Mouse (Mus musculus) limb, embryonic 13.5 days (tissue): ENCODE results near the gene 1700123K08Rik. TPM values are rescaled to one million over a fixed set of nuclear protein-coding genes. Genes with fewer than 3 reads are reported as not detected.
"Not testable (repeated sequence)": the region's sequence is repeated elsewhere in the genome, so short reads cannot be mapped to it uniquely, and the experiment has no call there.

Experiments used
- ATAC-seq: fragments of 200-750 bp; cut with Nextera tagmentation; 2 replicates; pipeline ENCODE4 v1.8.0; 2017; ENCODE audit warnings: low read depth, moderate number of reproducible peaks, moderate TSS enrichment; ENCODE audit not compliant: low FRiP score
- H3K27ac ChIP-seq: fragments of 300-500 bp; sonication (generic); 2 replicates; pipeline ENCODE4 v1.5.1; 2015; ENCODE audit warnings: inconsistent platforms, mild to moderate bottlenecking, moderate library complexity
- H3K27me3 ChIP-seq: fragments of 300-500 bp; sonication (generic); 2 replicates; pipeline ENCODE4 v1.6.1; 2015; ENCODE audit warnings: mild to moderate bottlenecking, inconsistent platforms
- H3K36me3 ChIP-seq: fragments of 300-500 bp; sonication (generic); 2 replicates; pipeline ENCODE4 v1.6.1; 2015; ENCODE audit warnings: inconsistent platforms, mild to moderate bottlenecking, moderate library complexity
- H3K4me1 ChIP-seq: fragments of 300-500 bp; sonication (generic); 2 replicates; pipeline ENCODE4 v1.6.1; 2015; ENCODE audit warnings: inconsistent platforms
- H3K4me2 ChIP-seq: fragments of 300-500 bp; sonication (generic); replicated peaks from 2 replicates; pipeline ENCODE4 v1.6.1; 2015; ENCODE audit warnings: inconsistent platforms, mild to moderate bottlenecking, moderate library complexity
- H3K4me3 ChIP-seq: fragments of 300-500 bp; sonication (generic); 2 replicates; pipeline ENCODE4 v1.5.1; 2015; ENCODE audit warnings: moderate library complexity, mild to moderate bottlenecking, inconsistent platforms
- H3K9ac ChIP-seq: fragments of 300-500 bp; sonication (generic); 2 replicates; pipeline ENCODE4 v1.6.1; 2015; ENCODE audit warnings: mild to moderate bottlenecking, inconsistent platforms
- H3K9me3 ChIP-seq: fragments of 300-500 bp; sonication (generic); 2 replicates; pipeline ENCODE4 v1.6.1; 2016; ENCODE audit warnings: inconsistent platforms
- WGBS: fragments of 180-500 bp; shearing (Covaris S2); methylation state at CpG from one replicate; pipeline ENCODE4 v1.1.7; 2015; 5-methylcytosine and 5-hydroxymethylcytosine counted together
- microRNA-seq: library from miRNA; unstranded; fragments of <30 nt; microRNA quantifications from one replicate; pipeline ENCODE4, GENCODE M21; 2016
- polyA plus RNA-seq: library from polyadenylated mRNA; unstranded; fragments of >200 nt; fragmentation: Nextera tagmentation; extraction: Ambion mirVana; gene quantifications from 2 replicates; pipeline ENCODE4 v1.2.1, GENCODE M21; 2015

Gene 1700123K08Rik
- polyA plus RNA-seq, result not detected in 2 replicates

- not testable (repeated sequence) for ATAC-seq, H3K27me3 ChIP-seq, H3K9me3 ChIP-seq, H3K4me1 ChIP-seq, H3K36me3 ChIP-seq, H3K4me3 ChIP-seq, H3K27ac ChIP-seq, H3K4me2 ChIP-seq, H3K9ac ChIP-seq
- WGBS, result 87% methylated on average over 2 of the region's 2 CpGs
These were observed at the start of gene 1700123K08Rik for GRCm38 (mm10) chr5:138564612-138565011. 1700123K08Rik (minus strand) TSS chr5:138564712.

GRCm38 (mm10) chr5:138587396-138587795 lies 22.9 kb upstream of the 1700123K08Rik start:
- WGBS, result 87% methylated on average over 6 of the region's 6 CpGs
- H3K4me3 ChIP-seq, result no peak overlapping the region
- H3K9ac ChIP-seq, result no peak overlapping the region
- no peaks in the 10 kb centered on the region for H3K27me3 ChIP-seq
- H3K27ac ChIP-seq, result no peak overlapping the region
- ATAC-seq, result no peak
- no peak overlapping the region for H3K4me2 ChIP-seq
- H3K9me3 ChIP-seq, result peaks cover 19% of the 10 kb centered on the region
- H3K36me3 ChIP-seq, result no peaks in the 10 kb centered on the region
- no peaks in the 10 kb centered on the region for H3K4me1 ChIP-seq

GRCm38 (mm10) chr5:138571623-138572022 lies 7.1 kb upstream of the 1700123K08Rik start:
- Histone ChIP-seq H3K27me3 (no peaks in the 10 kb centered on the region), H3K9ac (no peak overlapping the region), H3K4me3 (no peak overlapping the region), H3K4me1 (no peaks in the 10 kb centered on the region), H3K36me3 (no peaks in the 10 kb centered on the region), H3K4me2 (no peak overlapping the region), H3K9me3 (no peaks in the 10 kb centered on the region), H3K27ac (no peak overlapping the region)
- no peak for ATAC-seq
- 47% methylated on average over 4 of the region's 4 CpGs for WGBS

- no peak for ATAC-seq
- H3K9me3 ChIP-seq, result no peaks in the 10 kb centered on the region
These were observed 11.8 kb downstream of the 1700123K08Rik start for GRCm38 (mm10) chr5:138552718-138553117.

GRCm38 (mm10) chr5:138532491-138532890 lies 32.0 kb downstream of the 1700123K08Rik start:
- no peak overlapping the region for H3K4me2 ChIP-seq
- H3K9me3 ChIP-seq, result no peaks in the 10 kb centered on the region
- no peak overlapping the region for H3K9ac ChIP-seq
- no peak overlapping the region for H3K27ac ChIP-seq
- H3K4me1 ChIP-seq, result no peaks in the 10 kb centered on the region
- no peak overlapping the region for H3K4me3 ChIP-seq
- H3K27me3 ChIP-seq, result no peaks in the 10 kb centered on the region
- no peak for ATAC-seq
- H3K36me3 ChIP-seq, result no peaks in the 10 kb centered on the region
- 63% methylated on average over 1 of the region's 1 CpGs for WGBS

More at GRCm38 (mm10) chr5:138552718-138553117, 11.8 kb downstream of the 1700123K08Rik start:
- WGBS, result 54% methylated on average over 1 of the region's 1 CpGs
- Histone ChIP-seq H3K9ac (no peak overlapping the region), H3K4me2 (no peak overlapping the region), H3K27ac (no peak overlapping the region), H3K27me3 (no peaks in the 10 kb centered on the region), H3K36me3 (no peaks in the 10 kb centered on the region), H3K4me3 (no peak overlapping the region), H3K4me1 (no peaks in the 10 kb centered on the region)

Small RNA genes lying within 50 kb of the gene (microRNA-seq; reads per million reads assigned to microRNA genes)
- not detected for gene Gm24082

Other genes with a start within 250 kb of the 1700123K08Rik start
- 0.18 TPM in 1 of 2 replicates, not detected in the other for gene Pvrig, start 222.8 kb downstream of the 1700123K08Rik start, polyA plus RNA-seq
- 56.2 and 56.6 TPM in 2 replicates for gene Zfp157, start 123.2 kb downstream of the 1700123K08Rik start, polyA plus RNA-seq
- gene Zfp68, start 55.0 kb upstream of the 1700123K08Rik start, polyA plus RNA-seq, result 82.9 and 87.4 TPM in 2 replicates
- gene A430033K04Rik, start 58.1 kb upstream of the 1700123K08Rik start, polyA plus RNA-seq, result 20.8 and 20.9 TPM in 2 replicates
- gene Fam20c, start 189.8 kb upstream of the 1700123K08Rik start, polyA plus RNA-seq, result 4.3 and 4.5 TPM in 2 replicates